Mouse (Mus musculus) cerebellum, adult 2 months (tissue): ENCODE results near the gene Lrmda. TPM values are rescaled to one million over a fixed set of nuclear protein-coding genes. Genes with fewer than 3 reads are reported as not detected.

Experiments used
- DNase-seq, 2 experiments: peaks; one replicate each; pipeline ENCODE4 v3.0.0; 2021
- H3K27ac ChIP-seq: fragments of 200-500 bp; 2 replicates; pipeline ENCODE4 v1.5.1; 2012; ENCODE audit warnings: low read length, control low read depth, inconsistent platforms; ENCODE audit not compliant: insufficient read depth
- H3K27me3 ChIP-seq: fragments of 200-500 bp; 2 replicates; pipeline ENCODE4 v1.6.1; 2012; ENCODE audit warnings: inconsistent platforms, mild to moderate bottlenecking, low read length, moderate library complexity; ENCODE audit not compliant: control insufficient read depth, insufficient read depth
- H3K4me1 ChIP-seq: fragments of 200-500 bp; 2 replicates; pipeline ENCODE4 v1.6.1; 2011; ENCODE audit warnings: low read length; ENCODE audit not compliant: control insufficient read depth, insufficient read depth
- H3K4me3 ChIP-seq: fragments of 200-500 bp; replicated peaks from 2 replicates; pipeline ENCODE3; 2011; ENCODE audit warnings: mild to moderate bottlenecking, low read depth, low read length, control low read depth; ENCODE audit not compliant: insufficient read depth
- CTCF ChIP-seq: fragments of 200-500 bp; IDR thresholded peaks from 2 replicates; pipeline ENCODE4 v1.5.1; 2011; ENCODE audit warnings: low read depth, mild to moderate bottlenecking, control low read depth, low read length, moderate library complexity, borderline replicate concordance; ENCODE audit not compliant: insufficient read depth
- POLR2A ChIP-seq: fragments of 200-500 bp; IDR thresholded peaks from 2 replicates; pipeline ENCODE4 v1.6.1; 2011; ENCODE audit warnings: low read length, control low read depth, borderline replicate concordance; ENCODE audit not compliant: insufficient read depth
- WGBS: fragments of 180-500 bp; shearing (Covaris S2); methylation state at CpG from one replicate; pipeline ENCODE4 v1.1.7; 2018; 5-methylcytosine and 5-hydroxymethylcytosine counted together
- polyA plus RNA-seq: library from polyadenylated mRNA; depleted of rRNA; stranded (reverse); fragments of >200 nt; gene quantifications from 2 replicates; pipeline ENCODE4 v1.2.3, GENCODE M21; 2012

Lrmda gene
- polyA plus RNA-seq, 1 experiment, result 0.65 TPM

GRCm38 (mm10) chr14:22190111-22190510 is 170.6 kb downstream of the Lrmda start:
- no peak overlapping the region for H3K27ac ChIP-seq
- H3K4me1 ChIP-seq, result no peaks in the 10 kb centered on the region
- no peaks in the 10 kb centered on the region for H3K27me3 ChIP-seq
- TF ChIP-seq POLR2A (no peak), CTCF (no peak)
- 20% methylated on average over 6 of the region's 6 CpGs for WGBS
- H3K4me3 ChIP-seq, result no peak overlapping the region
- no peak for DNase-seq

GRCm38 (mm10) chr14:22192185-22192584 is 172.7 kb downstream of the Lrmda start:
- no peak for TF ChIP-seq CTCF
- Histone ChIP-seq H3K27me3 (no peaks in the 10 kb centered on the region), H3K4me3 (no peak overlapping the region), H3K4me1 (no peaks in the 10 kb centered on the region), H3K27ac (no peak overlapping the region)
- WGBS, result 24% methylated on average over 9 of the region's 9 CpGs
- no peak for DNase-seq

- Histone ChIP-seq H3K4me1 (no peaks in the 10 kb centered on the region; the same call in 1 of the 2 replicates), H3K27me3 (peaks cover 2% of the 10 kb centered on the region; the same call in 1 of the 2 replicates), H3K27ac (no peak overlapping the region), H3K4me3 (no peak overlapping the region)
- no peak for DNase-seq
- TF ChIP-seq CTCF, result no peak
- TF ChIP-seq POLR2A, result no peak
- WGBS, result 13% methylated on average over 11 of the region's 11 CpGs
Observed at GRCm38 (mm10) chr14:22198021-22198420, 178.5 kb downstream of the Lrmda start.

GRCm38 (mm10) chr14:22198641-22199425 is 179.3 kb downstream of the Lrmda start:
- Histone ChIP-seq H3K4me1 (no peaks in the 10 kb centered on the region; the same call in 1 of the 2 replicates), H3K4me3 (no peak overlapping the region), H3K27ac (no peak overlapping the region), H3K27me3 (peaks cover 2% of the 10 kb centered on the region; the same call in 1 of the 2 replicates)
- WGBS, result 18% methylated on average over 12 of the region's 12 CpGs
- DNase-seq, result no peak
- TF ChIP-seq CTCF, result no peak
- no peak for TF ChIP-seq POLR2A

GRCm38 (mm10) chr14:22201667-22202066 is 182.2 kb downstream of the Lrmda start:
- Histone ChIP-seq H3K27ac (no peak overlapping the region), H3K27me3 (peaks cover 2% of the 10 kb centered on the region; the same call in 1 of the 2 replicates), H3K4me3 (no peak overlapping the region), H3K4me1 (no peaks in the 10 kb centered on the region; the same call in 1 of the 2 replicates)
- no peak for DNase-seq
- 92% methylated on average over 2 of the region's 2 CpGs for WGBS
- TF ChIP-seq POLR2A (no peak), CTCF (no peak)

GRCm38 (mm10) chr14:22210601-22211000 is 191.1 kb downstream of the Lrmda start:
- TF ChIP-seq POLR2A (no peak), CTCF (no peak)
- no peak overlapping the region for H3K4me3 ChIP-seq
- no peaks in the 10 kb centered on the region for H3K4me1 ChIP-seq
- DNase-seq, result no peak
- no peaks in the 10 kb centered on the region; the same call in 1 of the 2 replicates for H3K27me3 ChIP-seq
- H3K27ac ChIP-seq, result no peak overlapping the region
- 93% methylated on average over 1 of the region's 1 CpGs for WGBS

GRCm38 (mm10) chr14:22218183-22218582 is 198.7 kb downstream of the Lrmda start:
- 88% methylated on average over 4 of the region's 4 CpGs for WGBS
- H3K27me3 ChIP-seq, result no peaks in the 10 kb centered on the region
- TF ChIP-seq POLR2A (no peak), CTCF (no peak)
- no peak for DNase-seq
- no peak overlapping the region for H3K4me3 ChIP-seq
- no peak overlapping the region for H3K27ac ChIP-seq
- no peaks in the 10 kb centered on the region for H3K4me1 ChIP-seq

GRCm38 (mm10) chr14:22222038-22222437 is 202.5 kb downstream of the Lrmda start:
- DNase-seq, result no peak
- Histone ChIP-seq H3K4me1 (no peaks in the 10 kb centered on the region), H3K27me3 (no peaks in the 10 kb centered on the region), H3K27ac (no peak overlapping the region), H3K4me3 (no peak overlapping the region)
- TF ChIP-seq POLR2A (no peak), CTCF (no peak)
- 84% methylated on average over 1 of the region's 1 CpGs for WGBS
